Mouse (Mus musculus) retina, adult 2 months (tissue): ENCODE measurements around the gene Chrne.

Source experiments
- DNase-seq: peaks from one replicate; pipeline ENCODE4 v3.0.0-alpha.2; 2012; ENCODE audit warnings: low read depth, low spot score

The Chrne gene

GRCm38 (mm10) chr11:70619101-70619500 lies at the start of gene Chrne:
TSS of gene Chrne (minus strand) at chr11:70619216.
- DNase-seq: no peak

- no peak for DNase-seq
Observed at GRCm38 (mm10) chr11:70668335-70668770, 49.3 kb upstream of the Chrne start.

GRCm38 (mm10) chr11:70667271-70668150 lies 48.5 kb upstream of the Chrne start:
- no peak for DNase-seq

DNA sequence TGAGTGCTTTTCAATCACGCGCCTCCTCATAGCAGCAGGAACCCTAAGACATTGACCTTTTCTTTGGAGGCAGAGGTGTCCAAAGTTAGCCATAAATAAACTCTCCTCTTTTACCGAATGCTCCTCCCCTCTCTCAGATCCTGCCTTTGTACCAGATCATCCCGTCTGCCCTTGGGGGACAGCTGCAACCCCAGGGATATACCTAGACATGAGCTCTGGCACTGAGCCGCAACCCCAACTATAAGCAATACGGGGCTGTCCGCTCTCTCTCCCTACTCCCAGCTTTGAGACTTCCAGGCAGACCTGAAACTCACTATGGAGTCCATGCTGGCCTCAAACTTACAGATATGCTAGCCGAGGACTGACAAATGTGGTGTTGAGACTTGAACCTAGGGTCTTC lies 47.7 kb upstream of the Chrne start:
- no peak for DNase-seq

DNA sequence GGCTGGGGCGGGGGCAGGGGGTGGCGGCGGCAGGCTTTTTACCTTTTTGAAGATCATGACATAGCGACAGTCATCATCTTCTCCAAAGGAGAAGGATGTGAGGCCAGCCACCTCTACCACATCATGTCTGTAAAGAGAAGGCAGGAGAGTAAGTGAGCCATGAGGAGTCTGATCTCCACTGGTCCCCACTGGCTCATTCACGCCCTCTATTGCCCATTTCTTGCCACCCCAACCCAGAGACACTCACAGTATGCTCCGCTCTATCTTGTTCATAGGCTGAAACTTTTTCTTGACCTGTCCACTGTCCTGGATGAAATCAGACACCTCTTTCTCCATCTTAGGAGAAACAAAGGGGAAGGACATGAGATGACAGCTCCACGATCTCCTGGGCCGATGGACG lies 45.7 kb upstream of the Chrne start:
- DNase-seq: no peak

- DNase-seq: no peak
Observed at GRCm38 (mm10) chr11:70663957-70664356, 44.9 kb upstream of the Chrne start.

GRCm38 (mm10) chr11:70663101-70663500 lies 44.1 kb upstream of the Chrne start:
- DNase-seq: no peak

- no peak for DNase-seq
Observed at GRCm38 (mm10) chr11:70660571-70660970, 41.6 kb upstream of the Chrne start.

DNA sequence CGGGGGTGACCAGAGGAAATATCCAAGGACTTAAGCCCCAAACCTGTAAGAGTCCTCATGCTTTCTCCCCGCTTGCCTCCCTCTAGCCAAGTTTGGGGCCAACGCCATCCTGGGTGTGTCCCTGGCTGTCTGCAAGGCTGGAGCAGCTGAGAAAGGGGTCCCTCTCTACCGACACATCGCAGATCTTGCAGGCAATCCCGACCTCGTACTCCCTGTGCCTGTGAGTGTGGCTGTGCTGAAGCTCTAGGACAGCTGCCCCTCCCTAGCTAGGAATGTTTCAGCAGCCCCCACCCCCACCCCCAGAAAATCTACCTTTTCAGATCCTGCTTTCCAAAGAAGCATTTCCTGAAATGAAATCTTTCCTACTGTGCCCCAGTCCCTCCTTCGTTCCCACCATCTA lies 39.9 kb upstream of the Chrne start:
- DNase-seq: no peak

DNA sequence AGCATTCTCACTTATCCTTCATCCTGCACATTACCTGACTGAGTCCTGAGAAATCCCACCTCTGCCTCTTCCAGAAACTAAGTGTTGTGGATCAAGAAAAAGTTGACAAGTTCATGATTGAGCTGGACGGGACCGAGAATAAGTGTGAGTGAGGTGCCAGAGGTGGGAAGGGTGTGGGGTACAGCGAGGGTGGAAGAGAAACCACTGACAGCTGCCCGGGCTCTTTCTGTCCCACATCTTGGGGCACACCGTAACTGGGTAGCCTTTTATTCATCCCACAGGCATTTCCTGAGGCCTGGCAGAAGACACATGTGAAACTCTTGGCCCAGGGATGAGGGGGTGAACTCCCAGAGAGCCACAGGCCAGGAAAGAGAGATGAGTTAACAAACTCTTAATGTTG lies 39.5 kb upstream of the Chrne start:
- no peak for DNase-seq

- no peak for DNase-seq
Observed at GRCm38 (mm10) chr11:70657991-70658390, 39.0 kb upstream of the Chrne start.

DNA sequence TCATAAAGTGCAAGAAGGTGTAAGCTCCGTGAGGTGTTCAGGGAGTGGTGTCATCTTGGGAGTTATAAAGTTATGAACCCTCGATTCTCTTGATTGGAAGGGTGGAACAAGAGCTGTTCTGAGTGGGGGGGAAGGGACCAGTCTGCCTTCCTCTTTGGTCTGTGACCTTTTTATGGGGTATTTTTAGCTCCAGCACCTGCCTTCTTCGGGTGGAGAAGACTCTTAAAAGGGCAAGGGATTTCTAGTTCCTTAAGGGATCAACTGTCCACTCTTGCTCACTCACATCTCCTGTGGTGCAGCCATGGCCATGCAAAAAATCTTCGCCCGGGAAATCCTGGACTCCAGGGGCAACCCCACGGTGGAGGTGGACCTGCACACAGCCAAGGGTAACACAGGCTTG lies 38.6 kb upstream of the Chrne start:
- no peak for DNase-seq

- no peak for DNase-seq
Observed at GRCm38 (mm10) chr11:70656964-70657363, 37.9 kb upstream of the Chrne start, which contains the start of gene Eno3. TSS of gene Eno3 (plus strand) at chr11:70657202.

- DNase-seq: no peak
Observed at GRCm38 (mm10) chr11:70656456-70656927, 37.5 kb upstream of the Chrne start.

DNA sequence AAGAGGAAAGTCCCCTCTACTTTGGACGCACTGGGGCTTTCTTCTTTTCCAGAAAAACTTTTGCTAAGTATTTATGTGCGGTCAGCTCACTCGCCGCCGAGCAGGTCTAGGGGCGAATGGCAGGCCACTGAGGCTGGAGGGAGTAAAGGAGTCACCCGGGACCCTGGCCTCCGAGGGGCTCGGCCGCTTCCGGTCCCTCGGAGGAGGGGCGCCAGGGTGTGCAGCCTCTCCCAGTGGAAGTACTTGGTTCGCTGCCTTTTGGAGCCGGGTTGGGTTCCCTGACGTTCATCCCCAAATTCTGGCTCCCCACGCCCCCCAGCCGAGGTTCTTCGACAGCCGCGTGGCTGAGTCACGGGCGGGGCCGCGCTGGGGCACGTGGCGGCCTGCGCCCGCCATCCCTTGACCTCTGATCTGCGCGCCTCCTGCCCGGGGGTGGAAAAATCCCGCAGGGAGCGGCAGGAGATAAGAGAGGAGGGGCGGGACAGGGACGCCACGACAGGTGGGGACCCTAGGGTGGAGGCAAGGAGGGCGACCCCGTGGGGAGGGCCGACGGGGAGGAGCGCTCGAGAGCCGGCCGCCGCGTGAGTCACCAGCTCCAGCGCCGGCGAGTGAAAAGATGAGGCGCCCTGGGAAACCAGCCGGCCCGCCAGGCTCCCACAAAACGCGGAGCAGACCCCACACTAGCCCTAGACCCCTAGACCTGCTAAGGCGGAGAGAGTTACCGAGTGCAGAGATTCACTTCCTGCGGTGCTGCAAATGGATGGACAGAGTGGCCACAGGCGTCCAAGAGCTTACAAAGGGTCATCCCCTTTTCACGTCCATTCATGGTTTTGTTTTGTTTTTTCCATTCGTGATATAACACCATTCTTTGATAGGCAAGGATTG lies 36.8 kb upstream of the Chrne start:
- DNase-seq: no peak

DNA sequence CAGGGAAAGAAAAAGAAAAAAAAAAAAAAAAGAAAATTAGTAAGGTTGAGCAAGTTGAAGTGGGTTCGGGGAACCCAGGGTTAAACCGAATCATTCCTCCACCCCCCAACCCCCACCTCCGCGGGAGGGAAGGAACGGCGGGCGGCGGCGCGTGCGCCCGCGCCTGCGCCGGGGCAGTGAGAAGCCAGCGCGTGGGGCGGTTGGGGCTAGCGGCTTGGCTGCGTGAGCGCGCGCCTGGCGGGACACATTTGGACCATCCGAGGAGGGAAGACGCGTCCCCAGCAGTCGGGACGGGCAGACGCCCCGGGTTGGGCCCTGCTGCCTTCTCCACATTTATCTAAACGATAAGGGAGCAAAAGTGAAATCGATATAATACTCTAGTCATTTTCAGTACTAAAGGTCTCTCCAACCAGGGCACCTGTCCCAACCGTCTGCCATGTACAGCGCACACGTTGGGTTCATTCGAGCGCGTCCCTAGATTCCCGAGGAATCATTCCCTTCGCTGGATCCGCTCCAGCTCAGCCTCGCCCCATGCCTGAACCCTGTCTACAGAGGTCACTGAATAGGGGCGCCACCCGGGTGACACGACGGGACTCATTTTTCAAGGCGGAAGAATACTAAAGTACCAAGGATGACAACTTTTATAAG lies 36.0 kb upstream of the Chrne start:
- peak; percentile 64 for DNase-seq

DNA sequence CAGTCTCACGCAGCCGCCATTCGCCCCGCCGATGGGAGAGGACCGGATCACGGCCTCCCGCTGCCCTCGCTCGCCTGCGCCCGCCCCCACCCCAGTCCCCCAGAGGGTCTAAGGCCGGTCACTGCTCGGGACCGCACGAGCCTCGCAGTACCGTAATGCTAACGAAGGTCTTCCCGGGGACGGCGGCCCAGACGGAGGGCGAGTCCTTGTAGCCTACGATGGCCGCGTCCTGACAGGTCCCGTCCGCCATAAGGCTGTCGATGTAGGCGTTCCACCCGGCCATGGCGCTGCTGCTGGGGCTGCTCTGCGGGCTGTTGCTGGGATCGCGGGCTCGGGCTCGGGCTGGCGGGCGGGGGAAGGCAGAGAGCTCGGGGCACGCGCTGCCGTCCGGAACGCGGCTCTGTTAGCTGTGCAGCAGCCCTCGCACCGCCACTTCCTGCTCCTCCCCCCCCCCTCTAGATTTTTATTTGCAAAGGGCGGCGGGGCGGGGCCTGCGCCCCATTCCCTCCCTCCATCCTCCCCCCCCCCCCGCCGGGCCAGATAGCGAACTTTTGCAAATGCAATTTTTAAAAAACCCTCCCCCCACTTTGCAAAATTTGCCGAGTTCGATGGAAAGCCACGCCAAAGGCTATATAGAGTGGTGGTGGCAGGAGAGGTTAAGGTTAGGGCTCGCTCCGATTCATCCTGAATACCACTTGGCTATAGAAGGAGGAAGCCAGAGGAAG lies 35.3 kb upstream of the Chrne start, which contains the start of gene Pfn1:
Gene Pfn1, minus strand, starts transcription at position 447 of the 725 bp plus-strand sequence.
- DNase-seq: peak; percentile 62

DNA sequence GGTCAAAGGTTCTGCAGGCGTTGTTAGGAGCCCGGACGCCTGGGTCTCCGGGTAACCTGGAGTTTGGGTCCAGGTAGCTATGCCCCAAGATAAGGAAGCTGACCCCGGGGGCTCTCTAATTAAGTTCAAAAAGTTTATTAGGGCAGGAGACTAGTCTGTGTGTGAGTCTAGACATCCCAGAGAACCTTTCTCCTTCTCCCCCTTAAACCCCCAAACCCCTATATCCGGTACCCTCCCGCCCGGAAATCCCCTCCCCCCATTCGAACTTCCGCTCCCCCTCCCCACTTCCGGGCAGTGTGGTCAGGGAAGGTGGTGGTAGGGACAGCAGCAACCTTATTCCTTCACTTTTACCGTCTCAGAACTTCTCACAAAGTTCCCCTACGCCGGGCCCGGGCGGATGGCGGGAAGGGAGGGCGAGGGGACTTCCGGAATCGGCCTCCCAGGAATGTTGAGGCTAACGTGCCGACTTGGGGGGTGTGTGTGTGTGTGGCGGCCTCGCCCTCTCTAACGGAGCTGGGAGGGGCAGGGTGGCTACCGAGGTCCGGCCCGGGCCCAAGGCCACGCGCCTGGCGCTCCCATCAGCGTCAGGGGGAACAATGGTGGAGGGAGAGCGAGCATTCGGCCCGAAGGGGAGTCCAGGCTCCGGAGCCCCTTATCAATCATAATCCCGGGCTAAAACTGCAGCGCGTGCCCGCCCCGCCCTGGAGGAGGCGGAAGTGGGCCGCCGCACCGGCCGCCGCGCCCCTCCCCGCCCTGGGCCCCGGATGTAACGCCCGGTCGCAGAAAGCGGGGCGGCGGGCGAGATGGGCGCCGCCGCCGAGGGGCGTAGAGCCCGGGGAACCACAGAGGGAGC lies 34.6 kb upstream of the Chrne start:
- DNase-seq: peak; percentile 44

DNA sequence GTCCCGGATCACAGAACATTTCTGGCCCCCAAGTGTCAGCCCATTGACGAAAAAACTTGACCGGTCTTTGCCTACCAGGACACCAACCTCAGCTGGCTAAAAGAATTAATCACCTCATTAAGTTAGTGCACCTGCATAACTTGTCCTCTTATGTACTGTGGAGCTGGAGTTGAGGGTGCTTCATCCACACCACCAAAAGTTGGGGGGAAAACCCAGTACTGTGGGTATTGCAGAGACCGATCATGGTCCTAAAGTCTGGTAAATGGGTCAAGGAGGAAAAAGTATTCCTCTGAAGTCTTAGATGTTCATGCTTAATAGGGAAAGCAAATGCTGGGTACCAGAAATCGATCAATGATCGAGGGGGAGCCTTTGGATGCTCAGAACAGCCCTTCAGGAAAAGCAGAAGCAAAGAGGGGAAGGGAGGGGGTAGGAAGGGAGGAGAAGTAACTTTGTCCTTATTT lies 33.9 kb upstream of the Chrne start:
- no peak for DNase-seq
